Mouse (Mus musculus) myocyte (in vitro differentiated cells): ENCODE results near the gene Inhba.

Source experiments
- E2F4 ChIP-seq: IDR thresholded peaks from one replicate; pipeline ENCODE4 v1.6.1; 2011; ENCODE audit warnings: mild to moderate bottlenecking, control low read depth, moderate library complexity; ENCODE audit not compliant: insufficient read depth
- MYOD1 ChIP-seq, 3 experiments: IDR thresholded peaks; one replicate each; pipeline ENCODE4 v1.6.1; 2011; ENCODE audit warnings: control low read depth in 2 of 3, low read depth in 2 of 3, mild to moderate bottlenecking in 2 of 3, moderate library complexity in 1 of 3; ENCODE audit not compliant: insufficient read length in 2 of 3, control insufficient read depth in 1 of 3
- POLR2A ChIP-seq: IDR thresholded peaks from one replicate; pipeline ENCODE4 v1.6.1; 2011; ENCODE audit warnings: low read depth, mild to moderate bottlenecking, control low read depth, moderate library complexity; ENCODE audit not compliant: insufficient read length
- TCF12 ChIP-seq: IDR thresholded peaks from one replicate; pipeline ENCODE4 v1.6.1; 2011; ENCODE audit warnings: mild to moderate bottlenecking, control low read depth; ENCODE audit not compliant: poor library complexity, insufficient read depth, severe bottlenecking
- USF1 ChIP-seq: IDR thresholded peaks from one replicate; pipeline ENCODE4 v1.6.1; 2011; ENCODE audit warnings: low read depth, mild to moderate bottlenecking, control low read depth, moderate library complexity

GRCm38 (mm10) chr13:16005517-16005916 lies 6.1 kb upstream of the Inhba start:
- TF ChIP-seq USF1 = no peak
- no peak for TF ChIP-seq POLR2A
- TF ChIP-seq MYOD1 (IDR thresholded peaks at IDR 0.05; ENCODE audit: control insufficient read depth in 1 of 3, insufficient read length in 2 of 3, low read depth in 2 of 3) = no peak
- no peak for TF ChIP-seq TCF12
- no peak for TF ChIP-seq E2F4
